Mouse (Mus musculus) megakaryocyte, embryonic 14.5 days (primary cell): ENCODE measurements around the gene Hebp1. TPM values are rescaled to one million over a fixed set of nuclear protein-coding genes. Genes with fewer than 3 reads are reported as not detected.

Experiments used
- H3K27me3 ChIP-seq: replicated peaks from 2 replicates; pipeline ENCODE3; 2012; ENCODE audit warnings: inconsistent platforms
- H3K36me3 ChIP-seq: replicated peaks from 2 replicates; pipeline ENCODE3; 2012; ENCODE audit warnings: low read length, inconsistent platforms, mixed read lengths
- H3K4me1 ChIP-seq: 2 replicates; pipeline ENCODE4 v1.6.1; 2012; ENCODE audit warnings: inconsistent platforms
- H3K4me3 ChIP-seq: replicated peaks from 2 replicates; pipeline ENCODE3; 2012; ENCODE audit warnings: moderate library complexity, mild to moderate bottlenecking, inconsistent platforms
- H3K9me3 ChIP-seq: 2 replicates; pipeline ENCODE4 v1.6.1; 2012; ENCODE audit warnings: inconsistent platforms
- FLI1 ChIP-seq: IDR thresholded peaks from 2 replicates; pipeline ENCODE4 v1.6.1; 2012; ENCODE audit warnings: low read length, inconsistent platforms, mixed read lengths
- GATA1 ChIP-seq: IDR thresholded peaks from 3 replicates; pipeline ENCODE4 v1.6.1; 2012; ENCODE audit warnings: mixed read lengths, low read length, inconsistent platforms, borderline replicate concordance
- polyA plus RNA-seq: library from polyadenylated mRNA; stranded (reverse); fragments of >175 nt; gene quantifications from 2 replicates; pipeline ENCODE4 v1.2.3, GENCODE M21; 2012; ENCODE audit warnings: low replicate concordance; ENCODE audit not compliant: insufficient read depth

Hebp1 gene
- polyA plus RNA-seq, 1 experiment = 3.9 TPM

DNA sequence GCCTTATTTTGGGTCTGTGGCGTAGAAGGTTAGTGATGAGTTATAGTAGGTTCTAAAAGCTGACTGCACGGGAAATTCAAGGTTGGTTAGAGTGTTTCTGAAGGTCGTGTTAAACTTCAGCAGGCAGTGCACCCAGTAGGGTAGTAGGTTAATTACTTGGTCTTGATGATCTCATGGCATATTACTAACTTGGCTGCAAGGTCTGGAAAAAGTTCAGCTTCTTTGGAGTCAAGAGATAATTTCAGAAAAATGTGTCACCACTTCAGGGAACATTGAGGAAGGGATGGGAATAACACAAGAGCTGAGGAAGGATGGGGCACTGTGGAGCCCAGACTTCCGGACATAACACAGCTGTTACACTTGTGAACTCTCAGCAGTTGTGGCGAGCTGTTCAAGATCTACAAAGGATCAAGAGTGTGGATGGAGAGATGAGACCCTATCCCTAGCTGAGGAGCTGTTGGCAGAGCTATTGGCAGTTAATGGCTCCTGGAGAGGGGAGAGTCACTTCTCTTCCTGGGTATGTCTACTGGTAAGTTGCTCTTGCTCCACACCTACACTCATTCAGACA, 95.0 kb downstream of the Hebp1 start:
- H3K9me3 ChIP-seq = peaks cover 4% of the 10 kb centered on the region
- H3K4me1 ChIP-seq = no peaks in the 10 kb centered on the region
- TF ChIP-seq FLI1 (no peak), GATA1 (no peak)
- no peaks in the 10 kb centered on the region for H3K36me3 ChIP-seq
- H3K27me3 ChIP-seq = peaks cover 18% of the 10 kb centered on the region
- H3K4me3 ChIP-seq = no peak overlapping the region

GRCm38 (mm10) chr6:135100787-135101472, 96.9 kb downstream of the Hebp1 start:
- no peak overlapping the region for H3K4me3 ChIP-seq
- H3K4me1 ChIP-seq = no peaks in the 10 kb centered on the region
- no peak for TF ChIP-seq GATA1
- no peak for TF ChIP-seq FLI1
- H3K27me3 ChIP-seq = peaks cover 20% of the 10 kb centered on the region
- H3K36me3 ChIP-seq = no peaks in the 10 kb centered on the region
- no peaks in the 10 kb centered on the region for H3K9me3 ChIP-seq

GRCm38 (mm10) chr6:135092798-135093470, 104.9 kb downstream of the Hebp1 start:
- H3K27me3 ChIP-seq = peaks cover 24% of the 10 kb centered on the region
- TF ChIP-seq GATA1 = no peak
- TF ChIP-seq FLI1 = no peak

GRCm38 (mm10) chr6:135090661-135091060, 107.2 kb downstream of the Hebp1 start:
- H3K9me3 ChIP-seq = no peaks in the 10 kb centered on the region
- H3K27me3 ChIP-seq = peaks cover 23% of the 10 kb centered on the region
- no peak overlapping the region for H3K4me3 ChIP-seq
- H3K4me1 ChIP-seq = peaks cover 9% of the 10 kb centered on the region
- H3K36me3 ChIP-seq = no peaks in the 10 kb centered on the region
- no peak for TF ChIP-seq FLI1
- TF ChIP-seq GATA1 = no peak

More at GRCm38 (mm10) chr6:135092798-135093470, 104.9 kb downstream of the Hebp1 start:
- Histone ChIP-seq H3K36me3 (no peaks in the 10 kb centered on the region), H3K9me3 (no peaks in the 10 kb centered on the region), H3K4me3 (no peak overlapping the region), H3K4me1 (peaks cover 3% of the 10 kb centered on the region)

- H3K27me3 ChIP-seq = peaks cover 23% of the 10 kb centered on the region
- H3K4me1 ChIP-seq = peaks cover 9% of the 10 kb centered on the region
- H3K9me3 ChIP-seq = no peaks in the 10 kb centered on the region
- H3K36me3 ChIP-seq = no peaks in the 10 kb centered on the region
- no peak for TF ChIP-seq GATA1
- TF ChIP-seq FLI1 = no peak
- H3K4me3 ChIP-seq = no peak overlapping the region
Observed at GRCm38 (mm10) chr6:135089786-135090185, 108.0 kb downstream of the Hebp1 start.

DNA sequence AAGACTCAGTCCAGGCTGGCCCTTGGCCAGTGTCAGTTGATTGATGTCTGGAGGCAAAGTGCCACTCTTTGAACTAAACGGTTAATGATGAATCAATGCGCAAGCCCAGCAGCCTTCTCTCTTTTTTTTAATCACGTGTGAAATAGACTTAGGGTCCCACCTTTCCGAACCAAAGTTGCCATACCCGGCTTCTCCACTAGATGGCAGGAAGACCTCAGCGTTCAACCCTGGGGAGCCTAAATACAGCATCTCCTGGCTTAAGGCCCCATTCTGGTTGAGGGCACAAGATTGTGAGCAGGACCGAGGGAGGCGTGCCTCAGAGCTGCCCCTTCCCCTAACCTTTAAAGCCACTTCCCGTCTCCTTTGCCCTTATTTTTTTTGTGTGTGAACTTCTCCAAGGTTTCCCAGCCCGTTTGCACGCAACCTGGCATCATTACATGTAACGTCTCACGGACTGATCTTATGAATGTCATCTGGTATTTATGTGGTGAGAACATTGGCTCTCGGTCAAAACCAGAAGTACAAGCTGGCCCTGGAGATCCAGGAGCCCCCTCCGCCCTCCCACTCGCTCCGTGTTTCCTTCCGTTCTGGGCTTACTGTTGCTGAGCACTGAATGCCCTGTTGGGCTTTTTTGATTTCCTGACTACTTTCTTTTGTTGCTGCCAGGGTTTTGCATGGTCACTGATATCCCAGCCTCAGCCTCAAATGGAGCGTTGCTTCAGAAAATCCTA, 109.9 kb downstream of the Hebp1 start:
- peaks cover 23% of the 10 kb centered on the region for H3K27me3 ChIP-seq
- peak overlapping the region; percentile 86 for H3K4me3 ChIP-seq
- peaks cover 9% of the 10 kb centered on the region for H3K4me1 ChIP-seq
- H3K9me3 ChIP-seq = no peaks in the 10 kb centered on the region
- H3K36me3 ChIP-seq = no peaks in the 10 kb centered on the region
- TF ChIP-seq GATA1 (no peak), FLI1 (no peak)

Other genes starting within 250 kb of the Hebp1 start
- 0.92 and 1.1 TPM in 2 replicates for gene Apold1, start 216.3 kb downstream of the Hebp1 start, polyA plus RNA-seq
- 6.6 TPM in 1 of 2 replicates, not detected in the other for gene Ddx47, start 186.4 kb downstream of the Hebp1 start, polyA plus RNA-seq
- gene Gprc5a, start 132.4 kb downstream of the Hebp1 start, polyA plus RNA-seq = not detected in 2 replicates
- gene Gprc5d, start 79.7 kb downstream of the Hebp1 start, polyA plus RNA-seq = not detected in 2 replicates
- gene Fam234b, start within 50 bp of the Hebp1 start, polyA plus RNA-seq = 1.1 and 2.3 TPM in 2 replicates
- not detected in 2 replicates for gene Gsg1, start 56.3 kb upstream of the Hebp1 start, polyA plus RNA-seq
- gene Pbp2, start 112.4 kb upstream of the Hebp1 start, polyA plus RNA-seq = not detected in 2 replicates
- gene Emp1, start 164.5 kb upstream of the Hebp1 start, polyA plus RNA-seq = 0.97 TPM in 1 of 2 replicates, not detected in the other